Mouse (Mus musculus) kidney, adult 18-20 months (tissue): ENCODE results near the gene Olfr118.
"Not testable (repeated sequence)": the region's sequence is repeated elsewhere in the genome, so short reads cannot be mapped to it uniquely, and the experiment has no call there.

Source experiments
- DNase-seq: peaks from one replicate; pipeline ENCODE4 v3.0.0; 2021

Gene Olfr118

GRCm38 (mm10) chr17:37666688-37667087 is at the start of gene Olfr118:
Gene Olfr118, plus strand, starts transcription at chr17:37666988.
- DNase-seq, result no peak

- DNase-seq, result no peak
Observed at GRCm38 (mm10) chr17:37627009-37627408, 39.8 kb upstream of the Olfr118 start, which contains the start of the genes Olfr115 and Olfr116. Gene Olfr115, minus strand, starts transcription at chr17:37627109. Gene Olfr116, minus strand, starts transcription at chr17:37627199.

- DNase-seq, result no peak
Observed at GRCm38 (mm10) chr17:37663682-37664081, 3.1 kb upstream of the Olfr118 start, which contains the start of gene Olfr117. Gene Olfr117, minus strand, starts transcription at chr17:37663782.

- DNase-seq, result not testable (repeated sequence)
Observed at GRCm38 (mm10) chr17:37696264-37696663, 29.5 kb downstream of the Olfr118 start, which contains the start of gene Olfr119. Gene Olfr119, plus strand, starts transcription at chr17:37696564.

GRCm38 (mm10) chr17:37721508-37721907 is 54.7 kb downstream of the Olfr118 start, which contains the start of gene Olfr120:
Gene Olfr120, plus strand, starts transcription at chr17:37721808.
- DNase-seq, result no peak
